Mouse (Mus musculus) intestine, embryonic 15.5 days (tissue): ENCODE results near the gene Rbm7. TPM values are rescaled to one million over a fixed set of nuclear protein-coding genes. Genes with fewer than 3 reads are reported as not detected.

Experiments
- ATAC-seq: fragments of 200-750 bp; cut with Nextera tagmentation; 2 replicates; pipeline ENCODE4 v1.8.0; 2017; ENCODE audit warnings: moderate TSS enrichment, moderate library complexity
- H3K27ac ChIP-seq: fragments of 300-500 bp; sonication (generic); 2 replicates; pipeline ENCODE4 v1.5.1; 2015; ENCODE audit warnings: mild to moderate bottlenecking, inconsistent platforms
- H3K27me3 ChIP-seq: fragments of 300-500 bp; sonication (generic); replicated peaks from 2 replicates; pipeline ENCODE4 v1.6.1; 2015; ENCODE audit warnings: inconsistent platforms
- H3K36me3 ChIP-seq: fragments of 300-500 bp; sonication (generic); 2 replicates; pipeline ENCODE4 v1.6.1; 2015; ENCODE audit warnings: inconsistent platforms
- H3K4me1 ChIP-seq: fragments of 300-500 bp; sonication (generic); replicated peaks from 2 replicates; pipeline ENCODE4 v1.6.1; 2015; ENCODE audit warnings: inconsistent platforms
- H3K4me2 ChIP-seq: fragments of 300-500 bp; sonication (generic); replicated peaks from 2 replicates; pipeline ENCODE4 v1.6.1; 2015; ENCODE audit warnings: mild to moderate bottlenecking, inconsistent platforms
- H3K4me3 ChIP-seq: fragments of 300-500 bp; sonication (generic); replicated peaks from 2 replicates; pipeline ENCODE4 v1.5.1; 2015; ENCODE audit warnings: inconsistent platforms
- H3K9ac ChIP-seq: fragments of 300-500 bp; sonication (generic); 2 replicates; pipeline ENCODE4 v1.6.1; 2015; ENCODE audit warnings: inconsistent platforms
- H3K9me3 ChIP-seq: fragments of 300-500 bp; sonication (generic); 2 replicates; pipeline ENCODE4 v1.6.1; 2016; ENCODE audit warnings: inconsistent platforms
- WGBS: fragments of 180-500 bp; shearing (Covaris S2); methylation state at CpG from one replicate; pipeline ENCODE4 v1.1.7; 2015; 5-methylcytosine and 5-hydroxymethylcytosine counted together
- polyA plus RNA-seq: library from polyadenylated mRNA; unstranded; fragments of >200 nt; fragmentation: Nextera tagmentation; extraction: Ambion mirVana; gene quantifications from 2 replicates; pipeline ENCODE4 v1.2.1, GENCODE M21; 2015

Rbm7 gene
- polyA plus RNA-seq, 1 experiment from 2014 or later: 121 TPM

DNA sequence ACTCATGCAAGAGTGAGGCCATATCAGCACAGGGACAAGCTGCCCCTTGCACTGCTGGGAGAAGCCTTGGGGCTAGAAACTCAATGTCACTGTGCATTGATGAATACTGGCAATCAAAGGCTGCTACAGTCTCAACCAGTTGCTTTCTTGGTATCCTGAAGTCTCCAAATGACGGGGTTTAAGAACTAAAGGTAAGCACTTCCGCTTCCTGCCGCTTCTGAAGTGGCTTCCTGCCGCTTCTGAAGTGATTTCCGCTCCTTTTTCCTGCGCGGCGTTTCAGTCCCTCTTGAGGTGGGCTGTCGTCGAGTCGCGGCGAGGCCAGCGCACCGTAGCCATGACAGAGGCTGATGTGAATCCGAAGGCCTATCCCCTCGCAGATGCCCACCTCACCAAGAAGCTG lies 45.0 kb downstream of the Rbm7 start:
- no peaks in the 10 kb centered on the region for H3K4me1 ChIP-seq
- ATAC-seq: no peak
- H3K27me3 ChIP-seq: no peaks in the 10 kb centered on the region
- no peak overlapping the region for H3K4me2 ChIP-seq
- no peak overlapping the region for H3K27ac ChIP-seq
- no peaks in the 10 kb centered on the region for H3K36me3 ChIP-seq
- no peak overlapping the region for H3K9ac ChIP-seq
- WGBS: 89% methylated on average over 17 of the region's 17 CpGs
- no peak overlapping the region for H3K4me3 ChIP-seq
- no peaks in the 10 kb centered on the region for H3K9me3 ChIP-seq

DNA sequence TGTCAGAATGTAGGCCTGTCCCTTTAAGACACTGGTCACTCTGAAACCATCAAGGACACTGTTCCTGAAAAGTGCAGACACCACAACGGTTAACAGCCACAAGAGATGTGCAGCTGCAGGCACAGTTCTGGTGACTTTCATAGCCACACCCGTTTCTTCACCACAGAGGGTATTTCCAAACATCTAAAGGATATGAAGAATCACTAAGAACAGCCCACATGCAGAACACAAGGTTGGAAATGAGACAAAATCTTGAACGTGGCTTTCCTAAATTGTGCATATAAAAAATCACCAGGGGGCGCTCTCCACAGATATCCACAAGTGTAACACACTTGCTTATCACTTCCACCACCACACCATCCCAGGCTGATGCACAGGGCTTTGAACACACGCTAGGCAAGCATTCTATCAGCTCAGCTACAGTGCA lies 47.3 kb downstream of the Rbm7 start:
- H3K36me3 ChIP-seq: no peaks in the 10 kb centered on the region
- H3K27ac ChIP-seq: no peak overlapping the region
- ATAC-seq: no peak
- H3K4me3 ChIP-seq: no peak overlapping the region
- H3K27me3 ChIP-seq: no peaks in the 10 kb centered on the region
- H3K9me3 ChIP-seq: no peaks in the 10 kb centered on the region
- no peak overlapping the region for H3K4me2 ChIP-seq
- 38% methylated on average over 5 of the region's 5 CpGs for WGBS
- no peaks in the 10 kb centered on the region for H3K4me1 ChIP-seq
- no peak overlapping the region for H3K9ac ChIP-seq

DNA sequence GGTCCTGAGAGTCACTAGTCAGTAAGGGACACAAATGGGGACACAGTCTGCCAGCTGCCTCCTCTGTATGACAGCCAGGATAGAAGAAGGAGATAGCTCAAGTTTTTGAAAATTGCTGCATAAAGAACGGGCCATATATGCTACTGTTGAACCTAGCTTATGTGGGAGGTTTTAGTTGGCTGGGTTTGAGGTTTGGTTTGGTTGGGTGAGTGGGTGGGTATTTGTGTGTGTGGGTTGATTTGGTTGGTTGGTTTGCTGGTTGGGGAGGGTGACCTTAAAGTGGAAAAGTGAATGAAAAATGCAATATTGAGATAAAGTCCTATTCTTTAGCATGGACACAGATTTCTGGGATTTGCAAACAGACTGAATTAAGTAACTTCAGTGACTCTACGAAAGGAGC lies 50.3 kb downstream of the Rbm7 start:
- Histone ChIP-seq H3K27ac (no peak overlapping the region), H3K4me3 (no peak overlapping the region), H3K36me3 (no peaks in the 10 kb centered on the region), H3K27me3 (no peaks in the 10 kb centered on the region), H3K9me3 (no peaks in the 10 kb centered on the region), H3K4me1 (no peaks in the 10 kb centered on the region), H3K4me2 (no peak overlapping the region), H3K9ac (no peak overlapping the region)
- WGBS: 69% methylated on average over 2 of the region's 2 CpGs
- no peak for ATAC-seq

GRCm38 (mm10) chr9:48443873-48444272 lies 51.2 kb downstream of the Rbm7 start:
- Histone ChIP-seq H3K27me3 (no peaks in the 10 kb centered on the region), H3K9me3 (no peaks in the 10 kb centered on the region), H3K36me3 (no peaks in the 10 kb centered on the region), H3K27ac (no peak overlapping the region), H3K4me3 (no peak overlapping the region), H3K9ac (no peak overlapping the region), H3K4me1 (no peaks in the 10 kb centered on the region), H3K4me2 (no peak overlapping the region)
- ATAC-seq: no peak
- WGBS: 88% methylated on average over 1 of the region's 1 CpGs

Other genes starting within 250 kb of the Rbm7 start
- gene Nxpe2, start 141.8 kb downstream of the Rbm7 start, polyA plus RNA-seq: 2.8 and 3.2 TPM in 2 replicates
- 109 and 119 TPM in 2 replicates for gene Rexo2, start 14.7 kb downstream of the Rbm7 start, polyA plus RNA-seq
- gene Gm5617, start 143 bp upstream of the Rbm7 start, polyA plus RNA-seq: 27.8 and 30.2 TPM in 2 replicates
- gene Nnmt, start 109.9 kb upstream of the Rbm7 start, polyA plus RNA-seq: 3.0 and 3.5 TPM in 2 replicates